Mouse (Mus musculus) NIH3T3 (cell line): Measurements from ENCODE around the gene Tmem178b.

ENCODE experiments used
- DNase-seq: peaks from one replicate; pipeline ENCODE4 v3.0.0-alpha.2; 2012; ENCODE audit warnings: low read depth

Tmem178b gene

DNA sequence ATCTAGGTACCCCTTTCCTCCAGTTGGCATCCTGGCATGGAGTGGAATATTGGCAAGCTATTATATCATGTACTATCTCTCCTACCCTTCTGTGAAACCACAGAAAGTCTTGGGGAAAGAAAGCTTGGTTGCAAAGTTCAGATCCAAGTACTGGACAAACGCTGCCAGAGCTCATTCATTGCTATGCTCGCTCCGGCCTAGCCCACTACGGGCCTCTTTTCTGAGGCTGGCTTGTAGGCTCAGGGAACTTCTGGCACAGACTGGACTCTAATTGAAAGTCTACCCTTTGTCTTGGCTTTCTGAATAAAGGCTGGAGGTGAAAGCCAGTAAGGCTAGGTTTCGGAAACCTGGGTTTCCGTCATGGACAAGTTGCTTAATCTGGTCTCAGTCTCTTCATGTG is 44.7 kb downstream of the Tmem178b start:
- no peak for DNase-seq

DNA sequence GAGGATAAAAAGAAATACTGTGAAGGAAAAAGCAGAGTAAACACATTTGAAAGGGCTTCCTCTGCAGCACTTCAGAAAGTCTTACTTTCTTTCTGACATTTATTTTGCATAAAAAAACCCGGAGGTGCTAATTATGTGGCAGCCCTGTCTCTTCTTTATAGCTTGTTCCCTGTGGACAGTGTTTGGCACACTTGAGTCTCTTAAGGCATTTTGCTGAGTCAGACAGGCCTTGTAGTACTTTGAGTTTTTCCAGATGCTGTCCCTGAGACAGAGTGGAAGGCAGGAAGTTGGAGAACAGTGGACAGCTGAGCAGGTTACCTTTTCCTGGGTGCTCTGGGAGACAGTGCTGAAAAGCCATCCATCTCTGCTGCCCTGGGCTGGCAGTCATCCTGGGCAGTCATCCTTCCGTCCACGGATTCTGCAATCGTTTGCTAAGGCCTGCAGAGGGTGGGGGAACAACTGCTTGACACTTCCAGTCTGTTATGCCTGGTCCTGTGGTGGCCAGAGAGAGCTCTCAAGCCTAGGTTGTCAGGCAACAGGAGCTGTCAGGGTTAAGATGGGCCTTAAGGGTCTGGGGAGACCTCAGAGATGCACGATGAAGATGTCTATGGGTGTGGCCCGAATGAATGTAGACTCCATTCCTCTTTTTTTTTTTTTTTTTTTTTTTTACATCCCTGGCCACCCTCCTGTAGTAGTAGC is 46.1 kb downstream of the Tmem178b start:
- peak; percentile 46 for DNase-seq

GRCm38 (mm10) chr6:39926442-39926841 is 53.4 kb downstream of the Tmem178b start:
- no peak for DNase-seq

GRCm38 (mm10) chr6:39936590-39936989 is 63.5 kb downstream of the Tmem178b start:
- DNase-seq: no peak

- no peak for DNase-seq
Measured at GRCm38 (mm10) chr6:39940920-39941319, 67.8 kb downstream of the Tmem178b start.

DNA sequence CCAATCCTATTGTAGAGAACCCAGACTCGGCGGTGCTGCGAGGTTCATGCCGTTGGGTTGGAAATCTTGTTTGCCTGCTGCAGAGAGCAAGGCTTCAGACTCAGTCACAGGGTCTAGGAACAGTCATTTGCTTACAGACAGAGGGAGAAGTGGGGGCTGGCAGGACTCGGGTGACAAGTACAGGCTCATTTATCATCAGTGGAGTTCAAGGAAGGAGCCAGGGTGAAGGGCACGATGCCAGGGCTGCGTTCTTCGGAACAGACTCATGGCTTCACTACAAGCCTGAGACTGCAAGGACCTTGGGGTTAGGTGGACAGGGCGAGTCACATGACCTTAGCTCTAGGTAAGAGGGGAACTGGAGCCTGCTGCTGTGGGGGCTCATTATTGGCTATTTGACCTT is 71.8 kb downstream of the Tmem178b start:
- peak; percentile 26 for DNase-seq

DNA sequence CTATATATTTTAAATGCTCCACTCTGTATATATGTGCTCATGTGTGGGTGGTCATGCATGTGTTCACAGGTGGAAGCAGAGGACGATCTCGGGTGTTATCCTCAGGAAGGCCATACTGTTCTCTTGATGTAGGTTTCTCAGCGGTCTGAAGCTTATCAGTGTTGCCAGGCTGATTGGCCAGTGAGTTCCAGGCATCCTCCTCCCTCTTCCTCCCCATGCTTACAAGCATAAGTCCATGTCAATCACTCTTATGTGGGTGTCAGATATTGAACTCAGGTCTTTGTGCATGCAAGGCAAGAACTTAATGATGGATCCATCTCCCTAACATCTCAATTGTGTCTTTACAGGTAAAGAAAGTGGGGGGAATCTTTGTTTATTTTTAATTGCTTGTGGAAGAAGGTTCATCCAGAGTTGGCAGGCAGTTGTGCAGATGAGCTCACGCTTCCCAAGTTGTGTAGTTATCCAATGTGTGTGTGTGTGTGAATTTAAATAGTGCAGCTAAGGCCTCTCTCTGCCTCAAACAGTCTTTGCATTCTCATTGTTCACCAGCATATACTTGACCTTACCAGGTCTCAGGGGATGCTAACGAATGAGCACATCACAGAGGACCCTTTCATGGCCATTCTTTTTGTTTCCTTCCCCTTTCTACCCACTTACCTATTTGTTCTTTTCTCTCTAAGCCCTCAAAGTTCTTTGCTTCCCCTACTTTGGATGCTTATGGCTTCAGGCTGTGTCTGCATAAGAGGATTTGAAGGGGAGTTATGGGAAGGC is 72.8 kb downstream of the Tmem178b start:
- no peak for DNase-seq

DNA sequence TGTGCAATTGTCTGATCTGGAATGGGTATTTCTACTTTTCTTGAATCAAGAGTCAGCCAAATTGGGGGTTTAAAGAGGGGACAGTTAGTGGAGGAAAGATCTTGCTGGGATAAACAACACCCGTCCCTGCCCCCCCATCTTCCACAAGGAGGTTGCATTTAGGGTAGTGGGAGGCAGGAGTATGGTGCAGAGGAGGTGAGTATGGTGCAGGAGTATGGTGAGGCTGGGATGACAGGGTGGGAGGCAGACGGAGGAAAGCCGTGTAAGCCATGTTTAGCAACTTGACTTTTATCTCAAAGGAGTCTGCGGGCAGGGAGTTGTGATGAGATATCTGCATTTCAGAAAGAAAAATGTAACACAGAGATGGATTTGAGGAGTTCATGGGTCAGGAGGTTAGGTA is 73.5 kb downstream of the Tmem178b start:
- DNase-seq: no peak

GRCm38 (mm10) chr6:39953951-39954350 is 80.9 kb downstream of the Tmem178b start:
- DNase-seq: no peak

DNA sequence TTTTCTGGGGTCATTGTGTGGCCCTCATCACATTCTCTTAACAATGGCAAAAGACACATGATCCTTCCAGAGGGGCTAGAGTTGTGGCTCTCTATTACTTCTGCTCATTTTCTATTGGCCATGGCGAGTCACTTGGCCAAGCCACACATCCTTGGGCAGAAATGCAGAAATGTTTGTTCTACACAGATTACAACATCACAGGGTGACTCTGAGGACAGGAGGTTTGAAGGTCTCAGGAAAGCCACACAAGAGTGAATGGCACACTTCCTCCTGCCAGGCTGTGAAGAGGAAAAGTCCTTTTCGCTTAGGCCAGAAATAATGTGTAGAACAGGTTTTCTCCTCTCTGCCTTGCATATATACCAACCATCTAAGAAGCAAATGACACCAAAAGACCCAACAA is 82.1 kb downstream of the Tmem178b start:
- DNase-seq: no peak

DNA sequence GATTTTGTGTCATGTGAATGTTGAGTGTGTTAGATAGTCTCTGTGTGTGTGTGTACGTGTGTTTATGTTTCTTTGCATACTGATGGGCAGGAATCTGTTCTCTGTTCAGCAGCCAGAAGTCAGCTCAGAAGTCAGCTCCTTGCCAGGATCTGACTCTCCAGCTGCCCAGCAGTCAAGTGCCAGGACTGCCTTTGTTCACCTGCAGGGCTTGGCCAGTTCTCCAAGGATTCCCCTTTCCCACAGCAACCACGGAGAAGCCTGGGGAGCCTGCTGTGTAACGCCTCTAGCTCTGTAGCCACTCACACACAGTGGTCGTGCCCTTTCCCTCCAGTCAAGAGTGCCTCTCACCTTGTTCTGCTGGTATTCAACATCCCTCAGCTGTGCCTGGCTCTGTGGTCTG is 91.5 kb downstream of the Tmem178b start:
- no peak for DNase-seq

DNA sequence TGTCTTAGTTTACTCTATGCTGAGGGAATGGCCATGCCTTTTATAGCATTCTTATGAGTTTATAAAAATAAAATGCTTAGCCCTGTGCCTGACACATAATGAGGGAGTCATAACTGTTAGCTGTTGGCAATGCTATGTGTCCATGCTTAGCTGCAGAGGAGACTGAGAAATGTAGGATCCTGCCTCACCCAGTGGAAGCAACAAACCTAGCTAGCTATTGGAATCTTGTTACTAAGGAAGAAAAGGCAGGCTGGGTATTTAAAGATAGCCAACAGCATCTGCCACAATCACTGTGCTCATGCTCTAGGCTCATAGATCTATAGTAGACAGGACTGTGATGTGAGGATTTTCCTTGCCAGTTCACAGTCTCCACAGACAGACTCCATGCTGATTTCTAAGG is 97.2 kb downstream of the Tmem178b start:
- no peak for DNase-seq

DNA sequence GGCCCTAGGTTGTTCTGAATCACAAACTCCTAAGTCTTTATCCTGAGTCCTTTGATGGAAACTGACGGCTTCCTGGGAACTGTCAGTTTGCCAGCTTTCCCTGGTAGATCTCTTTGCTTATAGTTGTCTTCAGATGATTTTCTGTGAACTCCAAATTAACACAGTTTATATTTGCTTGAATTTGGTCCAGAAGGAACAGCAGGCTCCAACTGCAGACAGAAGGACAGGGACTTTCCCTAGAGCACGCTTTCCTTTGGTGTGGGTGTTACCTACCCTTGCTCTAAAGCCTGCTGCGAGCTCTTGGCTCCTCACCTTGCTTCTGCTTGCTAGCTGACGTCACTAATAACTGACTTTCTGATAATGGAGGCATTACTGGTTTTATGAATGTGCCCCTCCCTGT is 105.9 kb downstream of the Tmem178b start:
- no peak for DNase-seq

DNA sequence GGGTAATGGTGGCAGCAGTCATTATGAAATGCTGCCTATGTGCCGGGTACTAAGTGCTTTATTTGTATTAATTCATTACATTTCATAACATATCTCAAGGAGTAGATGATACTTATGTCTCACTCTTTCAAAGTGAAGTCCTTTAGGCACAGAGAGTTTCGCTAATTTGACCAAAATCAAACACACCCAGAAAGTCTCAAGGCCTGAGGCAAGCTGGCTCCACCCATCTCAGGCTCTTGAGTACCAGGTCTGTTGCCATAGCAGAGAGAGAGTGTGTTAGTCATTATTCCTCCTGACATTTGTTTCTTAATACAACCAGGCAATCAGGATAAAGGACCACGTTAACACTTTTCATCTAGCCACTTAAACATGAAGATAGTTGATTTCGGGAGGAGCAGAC is 117.7 kb downstream of the Tmem178b start:
- no peak for DNase-seq

GRCm38 (mm10) chr6:39991922-39992321 is 118.9 kb downstream of the Tmem178b start:
- peak; percentile 18 for DNase-seq

- no peak for DNase-seq
Measured at GRCm38 (mm10) chr6:40006006-40006765, 133.1 kb downstream of the Tmem178b start.

- no peak for DNase-seq
Measured at GRCm38 (mm10) chr6:40008166-40008907, 135.3 kb downstream of the Tmem178b start.

DNA sequence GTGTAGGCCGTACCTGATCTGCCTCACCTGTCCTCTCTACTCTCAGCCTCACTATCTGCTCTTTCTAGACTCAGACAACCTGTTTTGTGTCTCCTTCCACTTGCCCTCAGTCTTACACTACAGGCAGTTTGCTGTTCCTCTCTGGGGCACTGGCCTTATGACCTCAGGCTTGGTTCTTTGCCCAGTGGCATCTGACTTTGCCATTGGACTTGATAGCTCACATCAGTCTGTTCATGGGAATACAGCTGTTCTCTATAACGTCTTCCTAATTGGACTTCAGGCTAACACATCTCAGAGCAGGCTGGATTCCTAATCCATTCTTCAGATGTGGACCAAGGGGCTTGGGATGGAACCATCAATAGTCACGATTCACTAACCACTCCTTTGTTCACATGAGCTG is 136.6 kb downstream of the Tmem178b start:
- no peak for DNase-seq

- no peak for DNase-seq
Measured at GRCm38 (mm10) chr6:40011066-40011465, 138.0 kb downstream of the Tmem178b start.

GRCm38 (mm10) chr6:40011609-40012008 is 138.5 kb downstream of the Tmem178b start:
- DNase-seq: peak; percentile 67

DNA sequence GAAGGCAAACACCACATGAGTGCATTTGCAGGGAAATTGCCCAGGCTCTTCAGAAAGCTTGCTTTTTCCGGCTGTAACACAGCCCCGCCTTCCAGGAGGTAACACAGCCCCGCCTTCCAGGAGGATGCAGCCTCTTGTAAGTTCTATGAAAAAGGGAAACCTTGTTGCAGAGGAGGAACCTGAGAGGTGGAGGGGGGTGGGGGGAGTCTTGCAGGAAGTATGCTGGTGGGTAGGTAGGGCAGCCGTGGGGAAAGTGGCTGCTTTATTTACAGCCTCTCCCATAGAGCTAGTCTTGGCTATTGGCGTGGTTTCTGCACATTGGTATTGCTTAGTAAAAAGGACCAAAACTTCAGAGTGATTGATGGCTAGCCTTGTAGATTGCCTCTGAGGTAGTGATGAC is 140.3 kb downstream of the Tmem178b start:
- no peak for DNase-seq

DNA sequence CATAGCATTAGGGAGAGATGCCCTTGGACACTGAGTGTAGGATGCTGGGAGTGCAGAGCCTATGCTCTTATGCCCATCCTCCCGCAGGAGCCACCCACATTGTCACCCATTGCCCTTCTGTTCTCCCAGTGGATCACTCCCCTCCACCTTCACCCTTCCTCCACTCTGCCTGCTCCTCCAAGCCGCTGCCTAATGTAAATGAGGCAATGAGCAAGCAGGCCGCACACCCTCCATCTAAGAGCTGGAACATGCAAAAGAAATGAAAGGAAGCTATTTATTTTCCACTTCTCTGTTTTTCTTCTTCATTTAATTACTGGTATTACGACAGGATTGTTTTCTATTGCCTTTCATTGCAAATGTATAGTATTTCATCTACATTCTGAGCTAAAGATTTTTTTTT is 142.1 kb downstream of the Tmem178b start:
- DNase-seq: no peak
